Mouse (Mus musculus): ENCODE results near the gene Cldn6.

GRCm38 (mm10) chr17:23675564-23676281, 3.3 kb upstream of the Cldn6 start:
- no peak for TF ChIP-seq CTCF (IDR thresholded peaks at IDR 0.05; ENCODE audit: low read depth, low read length)
- TF ChIP-seq POLR2A (IDR thresholded peaks at IDR 0.05; ENCODE audit: borderline replicate concordance, low read depth, low read length): no peak

All from bone marrow macrophage, adult 2 months (primary cell).